Mouse (Mus musculus) thymus, postnatal 0 days (tissue): ENCODE measurements around the gene Scrn1. TPM values are rescaled to one million over a fixed set of nuclear protein-coding genes. Genes with fewer than 3 reads are reported as not detected.
A peak's percentile ranks its signal among the peaks of the same experiment; 100 is the strongest.

Experiments used
- DNase-seq: peaks from one replicate; pipeline ENCODE4 v3.0.0-alpha.2; 2015; ENCODE audit warnings: low spot score
- polyA plus RNA-seq: library from polyadenylated mRNA; unstranded; fragments of >200 nt; fragmentation: Nextera tagmentation; extraction: Ambion mirVana; gene quantifications from 2 replicates; pipeline ENCODE4 v1.2.1, GENCODE M21; 2015

The Scrn1 gene
- polyA plus RNA-seq, 1 experiment from 2014 or later = 0.98 TPM

DNA sequence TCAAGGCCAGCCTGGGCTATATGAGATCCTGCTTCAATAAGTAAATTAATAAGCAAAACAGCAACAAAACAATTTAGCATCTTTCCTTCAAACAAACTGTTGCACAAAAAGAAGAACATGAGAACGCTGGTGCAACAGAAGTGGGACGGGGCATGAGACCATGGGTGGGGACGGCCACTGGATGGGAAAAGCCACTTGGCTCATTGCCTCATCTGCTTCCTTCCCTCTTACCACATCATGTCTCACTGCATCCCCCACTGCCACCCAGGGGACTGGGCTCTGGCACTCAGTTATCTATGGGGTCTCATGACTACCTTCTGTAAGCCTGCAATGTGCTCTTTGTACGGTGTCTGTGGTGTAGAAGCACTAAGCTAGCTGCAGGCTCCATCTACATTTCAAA is 30.8 kb downstream of the Scrn1 start:
- no peak for DNase-seq

- DNase-seq = no peak
Observed at GRCm38 (mm10) chr6:54531048-54531481, 35.2 kb downstream of the Scrn1 start.

DNA sequence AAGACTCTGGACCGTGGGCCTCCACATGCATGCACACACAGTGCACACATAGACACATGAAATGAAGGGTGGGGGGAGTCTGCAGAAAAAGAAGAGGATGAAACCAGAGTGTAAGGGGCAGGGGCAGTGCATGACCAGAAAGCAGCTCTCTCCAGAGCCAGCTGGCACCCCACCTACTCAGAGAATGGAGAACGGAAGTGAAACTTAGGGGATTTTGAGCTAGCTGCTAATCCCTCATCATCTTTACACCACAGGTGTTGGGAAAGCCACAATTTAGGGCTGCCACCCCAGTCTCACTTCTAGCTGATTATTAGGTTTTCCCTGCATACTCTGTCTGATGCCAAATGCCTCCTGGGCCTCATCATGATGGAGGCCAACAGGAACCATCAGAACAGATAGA is 36.1 kb downstream of the Scrn1 start:
- no peak for DNase-seq

DNA sequence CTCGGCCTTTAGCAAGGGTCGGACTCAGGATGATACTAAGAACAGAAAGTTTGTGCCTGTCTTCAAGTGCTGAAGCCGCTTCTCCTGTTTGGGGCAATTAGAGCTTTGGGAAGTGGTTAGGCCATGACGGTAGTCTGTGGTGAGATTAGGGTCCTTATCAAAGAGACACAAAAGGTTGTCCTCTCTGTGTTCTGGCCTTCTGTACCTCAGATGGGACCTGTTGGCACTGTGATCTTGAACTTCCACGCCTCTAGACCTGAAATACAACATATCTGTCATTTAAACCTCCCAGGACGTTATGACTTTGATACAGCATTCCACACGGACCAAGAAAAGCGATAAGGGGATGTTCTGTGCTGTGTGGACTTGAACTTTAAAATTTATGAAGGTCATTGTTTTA is 37.6 kb downstream of the Scrn1 start:
- no peak for DNase-seq

- no peak for DNase-seq
Observed at GRCm38 (mm10) chr6:54518758-54519157, 47.5 kb downstream of the Scrn1 start.

- no peak for DNase-seq
Observed at GRCm38 (mm10) chr6:54516512-54517134, 49.7 kb downstream of the Scrn1 start.

DNA sequence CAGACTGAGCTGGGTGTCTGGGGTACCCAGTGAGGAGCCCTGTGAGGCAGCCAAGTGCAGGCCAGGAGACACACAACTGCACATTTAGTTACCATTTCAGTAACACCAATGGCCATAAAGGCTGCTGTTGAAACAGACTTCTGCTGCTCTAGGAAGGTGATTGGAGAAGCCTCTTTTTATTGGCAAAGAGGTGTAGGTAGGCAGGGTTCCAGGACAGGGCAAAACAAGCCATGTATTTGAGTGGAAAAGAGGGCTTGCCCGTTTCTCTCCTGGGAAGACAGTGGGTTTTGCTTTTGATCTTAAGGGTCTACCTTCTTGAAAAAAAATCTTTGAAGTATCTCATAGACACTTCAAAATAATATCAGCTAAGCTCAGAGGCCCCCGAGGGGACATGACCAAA is 54.0 kb downstream of the Scrn1 start:
- no peak for DNase-seq

DNA sequence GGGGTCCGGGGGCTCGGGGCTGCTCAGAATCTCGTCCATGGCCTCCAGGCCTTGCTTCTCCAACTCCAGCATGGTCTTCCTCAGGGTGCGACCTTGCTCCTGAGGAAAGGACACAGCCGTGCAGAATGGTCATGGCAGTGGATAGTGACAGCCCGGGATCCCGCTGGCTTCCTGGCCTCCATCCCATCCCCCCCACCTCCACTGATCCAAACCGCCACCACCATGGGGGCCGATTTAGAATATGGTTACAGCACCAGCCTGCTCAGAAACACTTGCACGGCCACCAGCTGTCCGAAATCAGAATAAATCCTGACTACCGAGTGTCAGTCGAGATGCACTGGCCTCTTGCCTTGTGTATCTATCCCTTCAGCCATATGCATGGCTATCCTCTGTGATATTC is 57.0 kb downstream of the Scrn1 start:
- DNase-seq = no peak

DNA sequence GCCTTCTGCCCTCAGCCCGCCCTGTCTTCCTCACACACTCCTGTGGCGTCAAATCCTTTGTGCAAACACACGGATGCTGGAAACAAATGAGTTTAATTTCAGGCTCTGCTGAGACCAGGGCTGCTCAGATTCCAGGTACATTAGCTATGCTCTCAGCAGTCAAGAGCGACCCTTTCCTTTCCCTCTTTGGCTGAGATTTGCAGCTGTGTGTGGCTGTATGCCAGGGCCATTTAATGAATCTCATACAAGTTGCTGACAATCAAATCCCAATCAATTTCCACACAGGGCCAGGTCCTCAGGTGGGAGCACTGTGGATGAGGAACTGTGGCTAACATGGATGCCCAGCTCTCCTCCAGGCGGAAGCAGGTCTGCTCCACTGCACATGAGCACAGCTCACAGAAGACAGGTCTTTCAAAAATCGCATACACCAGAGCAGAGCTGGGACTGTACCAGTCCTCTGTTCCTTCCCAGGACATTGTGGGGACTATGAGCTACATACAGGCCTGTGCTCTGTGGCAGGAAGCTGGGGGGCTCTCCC is 58.0 kb downstream of the Scrn1 start:
- no peak for DNase-seq

GRCm38 (mm10) chr6:54507808-54508207 is 58.5 kb downstream of the Scrn1 start:
- no peak for DNase-seq

- peak; percentile 15 for DNase-seq
Observed at GRCm38 (mm10) chr6:54507002-54507401, 59.3 kb downstream of the Scrn1 start.

GRCm38 (mm10) chr6:54506318-54506717 is 60.0 kb downstream of the Scrn1 start:
- DNase-seq = no peak

- DNase-seq = no peak
Observed at GRCm38 (mm10) chr6:54502661-54503115, 63.6 kb downstream of the Scrn1 start.

DNA sequence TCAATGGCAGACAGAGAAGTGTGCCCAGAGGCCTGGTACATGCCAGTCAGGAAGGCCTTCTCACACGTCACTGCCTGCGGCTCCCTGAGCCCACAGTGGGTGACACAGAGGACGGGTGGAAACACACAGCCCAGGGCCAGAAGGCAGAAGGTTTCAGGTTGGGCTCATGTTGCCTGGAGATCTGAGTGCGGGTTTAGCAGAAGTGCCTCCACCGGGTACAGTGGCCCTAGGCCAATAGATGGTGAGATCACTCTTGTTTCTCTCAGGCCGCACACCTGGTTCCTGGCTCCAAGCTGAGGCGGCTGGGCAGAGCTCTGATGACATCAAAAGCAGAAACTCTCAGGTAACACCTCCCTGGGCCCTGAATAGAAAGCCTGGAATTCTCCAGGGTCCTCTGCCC is 70.1 kb downstream of the Scrn1 start:
- DNase-seq = no peak

DNA sequence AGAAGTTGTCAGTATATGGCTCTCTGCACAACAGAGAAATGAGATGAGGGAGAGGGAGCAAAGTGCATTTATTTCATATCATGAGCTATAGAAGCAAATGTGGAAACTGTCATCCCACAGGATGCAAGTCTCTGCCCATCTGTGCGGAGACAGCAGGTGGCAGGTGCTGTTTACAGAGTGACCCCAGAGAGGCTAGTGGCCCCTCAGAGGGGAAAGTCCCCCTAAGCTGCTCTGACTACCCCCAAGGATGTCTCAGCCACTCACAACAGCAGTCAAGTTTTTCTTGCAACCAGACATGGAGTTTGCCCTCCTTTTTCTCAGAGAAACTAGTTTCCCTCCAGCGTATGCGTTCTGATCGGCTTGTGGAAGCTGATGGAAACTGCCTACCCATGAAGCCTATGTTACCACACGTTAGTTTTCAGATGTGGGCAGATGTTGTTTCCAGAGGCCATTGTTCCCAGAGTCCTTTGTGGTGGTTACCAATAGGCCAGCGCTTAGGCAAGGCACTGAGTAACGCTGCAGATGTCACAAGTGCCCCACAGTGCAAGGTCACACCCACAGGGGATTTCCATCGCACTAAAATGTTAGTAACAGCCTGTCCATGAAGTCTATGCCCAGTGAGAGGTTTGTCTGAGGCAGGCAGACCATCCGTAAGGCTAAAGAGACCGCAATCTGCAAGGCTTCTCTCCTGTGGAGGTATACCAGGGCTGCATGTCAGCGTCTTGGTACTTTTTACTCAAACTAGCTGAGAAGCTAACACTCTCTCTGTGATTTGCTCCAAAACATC is 71.5 kb downstream of the Scrn1 start:
- no peak for DNase-seq

GRCm38 (mm10) chr6:54494097-54494496 is 72.2 kb downstream of the Scrn1 start:
- no peak for DNase-seq

DNA sequence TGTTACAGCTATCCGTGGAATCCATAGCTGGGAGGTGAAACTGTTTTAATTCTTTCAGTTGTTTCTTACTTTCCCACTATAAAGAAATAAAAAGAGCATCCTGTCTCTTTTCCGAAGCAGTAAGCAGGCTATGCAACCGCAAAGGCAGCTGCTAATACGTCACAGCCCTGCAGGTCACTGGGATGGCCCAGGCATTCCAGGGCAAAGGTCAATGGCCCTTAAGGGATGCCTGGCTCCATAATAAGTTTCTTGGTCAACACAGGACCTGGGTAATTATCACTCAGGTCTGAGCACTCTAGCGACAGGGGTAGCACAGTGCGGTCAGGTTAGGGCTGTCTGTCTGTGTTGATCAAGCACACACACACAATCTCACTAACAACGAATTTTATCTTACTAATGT is 75.2 kb downstream of the Scrn1 start:
- no peak for DNase-seq

GRCm38 (mm10) chr6:54485973-54486569 is 80.2 kb downstream of the Scrn1 start:
- DNase-seq = no peak

DNA sequence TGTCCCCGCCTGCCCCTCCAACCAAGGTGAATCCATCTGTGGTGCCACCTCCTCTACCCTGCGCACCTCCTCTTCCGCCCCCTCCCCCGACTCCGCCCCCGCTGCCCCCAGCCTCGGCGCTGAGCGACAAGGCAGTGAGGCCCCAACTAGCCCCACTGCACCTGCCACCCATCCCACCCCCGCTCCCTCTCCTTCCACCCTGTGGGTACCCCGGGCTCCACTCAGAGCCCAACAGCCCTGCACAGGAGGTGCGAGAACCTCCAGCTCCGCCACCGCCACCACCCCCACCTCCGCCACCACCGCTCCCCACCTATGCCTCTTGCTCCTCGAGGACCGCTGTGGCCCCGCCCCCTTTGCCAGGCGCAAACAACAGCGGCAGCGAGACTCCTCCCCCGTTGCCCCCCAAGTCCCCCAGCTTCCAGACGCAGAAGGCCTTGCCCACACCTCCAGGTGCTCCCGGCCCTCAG is 80.8 kb downstream of the Scrn1 start:
- peak; percentile 58 for DNase-seq

- peak; percentile 17 for DNase-seq
Observed at GRCm38 (mm10) chr6:54485000-54485399, 81.3 kb downstream of the Scrn1 start.

DNA sequence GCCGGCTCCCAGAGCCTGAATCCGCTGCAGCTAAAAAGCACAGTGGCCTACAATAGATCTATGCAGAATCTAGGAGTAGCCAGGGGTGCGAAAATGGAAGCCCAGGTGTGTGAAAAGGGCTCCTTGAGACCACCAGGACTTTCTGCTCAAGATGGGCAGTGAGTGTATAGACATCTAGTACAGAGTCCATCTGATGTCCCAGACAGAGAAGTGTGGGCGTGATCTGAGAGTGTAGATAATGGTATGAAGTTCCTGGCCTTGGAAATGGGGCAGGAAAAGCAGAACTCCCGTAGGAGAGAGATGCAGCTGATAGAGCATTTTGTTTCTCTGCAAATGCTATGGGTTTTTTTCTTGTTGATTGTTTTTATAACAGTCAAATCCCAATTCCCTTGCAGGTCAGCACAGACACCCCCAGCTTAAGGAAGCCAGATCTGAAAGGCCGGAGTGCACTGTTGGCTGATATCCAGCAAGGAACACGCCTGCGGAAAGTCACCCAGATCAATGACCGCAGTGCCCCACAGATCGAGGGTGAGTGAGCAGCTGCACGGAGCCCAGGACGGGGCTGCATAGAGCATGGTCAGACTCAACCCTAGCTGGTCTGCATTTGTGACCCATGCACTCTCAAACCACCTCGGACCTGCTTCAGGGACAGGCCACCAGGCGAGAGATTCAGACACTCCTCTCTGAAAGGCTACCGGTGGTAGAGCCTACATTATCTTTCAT is 84.7 kb downstream of the Scrn1 start:
- no peak for DNase-seq
